In genomic region chr15:30285572-30286244, GRCm38 (mm10) we compare ENCODE assay signal across 10 mouse cellular contexts.
DNase-seq lines count a peak whose midpoint lies in the region; ATAC-seq and TF ChIP-seq lines count a peak whose summit lies in the region.
"Had no signal": no experiment of that assay in that cellular context is flagged by ENCODE, and none has a peak within 500 bp of the region (broad histone marks: within the 10 kb centered on the region; RNA-seq: fewer than 3 reads in every experiment).

No protein-coding gene starts in this region.

- peak overlapping the region; percentile 23 for H3K4me2 ChIP-seq in forebrain, embryonic 15.5 days (replicated peaks)
- no peak overlapping the region for H3K4me2 ChIP-seq in forebrain, embryonic 12.5 days
- no peak overlapping the region for H3K4me2 ChIP-seq in midbrain, embryonic 15.5 days
- no peak overlapping the region for H3K4me2 ChIP-seq in midbrain, embryonic 13.5 days (replicated peaks)
- peak overlapping the region; percentile 22; the same call in 1 of the 2 replicates for H3K4me2 ChIP-seq in intestine, embryonic 14.5 days (ENCODE audit: low read length)
- H3K4me2 ChIP-seq: midbrain, embryonic 12.5 days had no signal

- H3K36me3 ChIP-seq in forebrain, embryonic 15.5 days = no peaks in the 10 kb centered on the region
- no peaks in the 10 kb centered on the region for H3K36me3 ChIP-seq in forebrain, embryonic 12.5 days (replicated peaks)
- no peaks in the 10 kb centered on the region for H3K36me3 ChIP-seq in midbrain, embryonic 15.5 days (replicated peaks)
- H3K36me3 ChIP-seq in midbrain, embryonic 13.5 days = no peaks in the 10 kb centered on the region
- no peaks in the 10 kb centered on the region for H3K36me3 ChIP-seq in intestine, embryonic 14.5 days (ENCODE audit: control insufficient read depth, insufficient read depth, low read length)
- H3K36me3 ChIP-seq: midbrain, embryonic 12.5 days had no signal

- no peak overlapping the region for H3K4me3 ChIP-seq in forebrain, embryonic 15.5 days
- H3K4me3 ChIP-seq in forebrain, embryonic 12.5 days (replicated peaks) = no peak overlapping the region
- H3K4me3 ChIP-seq in midbrain, embryonic 15.5 days = no peak overlapping the region
- no peak overlapping the region for H3K4me3 ChIP-seq in midbrain, embryonic 13.5 days (replicated peaks)
- no peak overlapping the region for H3K4me3 ChIP-seq in intestine, embryonic 14.5 days (ENCODE audit: low read depth, low read length)
- H3K4me3 ChIP-seq in olfactory bulb, adult 2 months (ENCODE audit: insufficient read depth, low read depth, low read length) = peak overlapping the region; percentile 8; the same call in 1 of the 2 replicates
- H3K4me3 ChIP-seq: midbrain, embryonic 12.5 days had no signal

- no peak for TF ChIP-seq POLR2A in olfactory bulb, adult 2 months (IDR thresholded peaks at IDR 0.05; ENCODE audit: insufficient read depth, low read depth, low read length)

- DNase-seq in intestine, embryonic 14.5 days (ENCODE audit: low spot score) = no peak
- no peak for DNase-seq in gastrocnemius, postnatal 14 days
- no peak for DNase-seq in retina, postnatal 1 day
- DNase-seq: embryo, embryonic 11 days had no signal

- no peak for TF ChIP-seq CTCF in olfactory bulb, adult 2 months (IDR thresholded peaks at IDR 0.05; ENCODE audit: insufficient read depth, low read depth, low read length)

- WGBS in forebrain, embryonic 15.5 days = 51% methylated on average over 15 of the region's 15 CpGs
- WGBS in forebrain, embryonic 12.5 days = 90% methylated on average over 15 of the region's 15 CpGs
- 79% methylated on average over 15 of the region's 15 CpGs for WGBS in midbrain, embryonic 15.5 days
- WGBS in midbrain, embryonic 13.5 days = 89% methylated on average over 15 of the region's 15 CpGs
- WGBS in intestine, embryonic 14.5 days = 46% methylated on average over 15 of the region's 15 CpGs
- WGBS in olfactory bulb, adult 2 months = 24% methylated on average over 15 of the region's 15 CpGs

- intact Hi-C loops in gastrocnemius, postnatal 14 days (cut with DNase I; ENCODE audit: low total_unique reads) = no loop called here

- H3K27ac ChIP-seq in forebrain, embryonic 15.5 days (replicated peaks) = peak overlapping the region; percentile 68
- H3K27ac ChIP-seq in forebrain, embryonic 12.5 days = no peak overlapping the region
- no peak overlapping the region for H3K27ac ChIP-seq in midbrain, embryonic 15.5 days
- H3K27ac ChIP-seq in midbrain, embryonic 13.5 days = no peak overlapping the region
- no peak overlapping the region for H3K27ac ChIP-seq in intestine, embryonic 14.5 days (ENCODE audit: low read depth)
- no peak overlapping the region for H3K27ac ChIP-seq in olfactory bulb, adult 2 months (ENCODE audit: insufficient read depth, low read depth, low read length)
- H3K27ac ChIP-seq: midbrain, embryonic 12.5 days had no signal

- peaks cover 17% of the 10 kb centered on the region for H3K4me1 ChIP-seq in forebrain, embryonic 15.5 days
- no peaks in the 10 kb centered on the region for H3K4me1 ChIP-seq in forebrain, embryonic 12.5 days
- 0 out of 2 replicates have a peak, but pooled peaks cover 5% of the 10 kb centered on the region for H3K4me1 ChIP-seq in midbrain, embryonic 15.5 days
- no peaks in the 10 kb centered on the region for H3K4me1 ChIP-seq in midbrain, embryonic 13.5 days (replicated peaks)
- no peaks in the 10 kb centered on the region for H3K4me1 ChIP-seq in intestine, embryonic 14.5 days (replicated peaks; ENCODE audit: control insufficient read depth, insufficient read depth, low read length)
- H3K4me1 ChIP-seq in olfactory bulb, adult 2 months (ENCODE audit: control insufficient read depth, insufficient read depth, low read length) = peaks cover 5% of the 10 kb centered on the region
- H3K4me1 ChIP-seq: midbrain, embryonic 12.5 days had no signal

- no peak overlapping the region for H3K9ac ChIP-seq in forebrain, embryonic 15.5 days (replicated peaks)
- no peak overlapping the region for H3K9ac ChIP-seq in forebrain, embryonic 12.5 days
- no peak overlapping the region for H3K9ac ChIP-seq in midbrain, embryonic 15.5 days
- H3K9ac ChIP-seq in midbrain, embryonic 13.5 days (replicated peaks) = no peak overlapping the region
- no peak overlapping the region for H3K9ac ChIP-seq in intestine, embryonic 14.5 days (ENCODE audit: low read length)
- H3K9ac ChIP-seq: midbrain, embryonic 12.5 days had no signal

- H3K9me3 ChIP-seq in forebrain, embryonic 15.5 days = no peaks in the 10 kb centered on the region
- H3K9me3 ChIP-seq in forebrain, embryonic 12.5 days = no peaks in the 10 kb centered on the region
- no peaks in the 10 kb centered on the region for H3K9me3 ChIP-seq in midbrain, embryonic 15.5 days
- no peaks in the 10 kb centered on the region for H3K9me3 ChIP-seq in midbrain, embryonic 13.5 days
- H3K9me3 ChIP-seq in intestine, embryonic 14.5 days (ENCODE audit: control insufficient read depth, low read length) = no peaks in the 10 kb centered on the region
- H3K9me3 ChIP-seq: midbrain, embryonic 12.5 days had no signal

- H3K27me3 ChIP-seq in forebrain, embryonic 15.5 days = no peaks in the 10 kb centered on the region
- no peaks in the 10 kb centered on the region for H3K27me3 ChIP-seq in forebrain, embryonic 12.5 days
- H3K27me3 ChIP-seq in midbrain, embryonic 15.5 days (replicated peaks) = no peaks in the 10 kb centered on the region
- no peaks in the 10 kb centered on the region for H3K27me3 ChIP-seq in midbrain, embryonic 13.5 days
- no peaks in the 10 kb centered on the region for H3K27me3 ChIP-seq in intestine, embryonic 14.5 days (replicated peaks; ENCODE audit: control insufficient read depth, insufficient read depth, low read length)
- H3K27me3 ChIP-seq: midbrain, embryonic 12.5 days had no signal

- ATAC-seq in forebrain, embryonic 15.5 days (replicated peaks) = peak; percentile 84
- ATAC-seq in forebrain, embryonic 12.5 days (ENCODE audit: low FRiP score) = no peak
- 0 out of 2 replicates have a peak, but pooled peaks have one; percentile 37 for ATAC-seq in midbrain, embryonic 15.5 days (replicated peaks)
- no peak; the same call in 1 of the 2 replicates for ATAC-seq in midbrain, embryonic 13.5 days
- ATAC-seq in intestine, embryonic 14.5 days (replicated peaks; ENCODE audit: low FRiP score, low TSS enrichment, low read depth) = no peak

Comparison
In these comparisons a context has a peak if more than half of its experiments do, and no peak if none do; other contexts are left out.
1. ATAC-seq: peak in forebrain, embryonic 15.5 days (single experiment) and midbrain, embryonic 15.5 days (single experiment); none in forebrain, embryonic 12.5 days (single experiment), midbrain, embryonic 13.5 days (single experiment) and intestine, embryonic 14.5 days (single experiment).
2. H3K4me2 ChIP-seq: peak in forebrain, embryonic 15.5 days (single experiment) and intestine, embryonic 14.5 days (single experiment); none in forebrain, embryonic 12.5 days (single experiment), midbrain, embryonic 15.5 days (single experiment) and midbrain, embryonic 13.5 days (single experiment).